Mouse (Mus musculus) thymus, postnatal 0 days (tissue): ENCODE results near the gene Gm765. TPM values are rescaled to one million over a fixed set of nuclear protein-coding genes. Genes with fewer than 3 reads are reported as not detected.

ENCODE experiments used
- DNase-seq: peaks from one replicate; pipeline ENCODE4 v3.0.0-alpha.2; 2015; ENCODE audit warnings: low spot score
- polyA plus RNA-seq: library from polyadenylated mRNA; unstranded; fragments of >200 nt; fragmentation: Nextera tagmentation; extraction: Ambion mirVana; gene quantifications from 2 replicates; pipeline ENCODE4 v1.2.1, GENCODE M21; 2015

The Gm765 gene
- polyA plus RNA-seq, 1 experiment from 2014 or later: not detected

GRCm38 (mm10) chr6:98221970-98222369 lies 120.6 kb downstream of the Gm765 start:
- no peak for DNase-seq

GRCm38 (mm10) chr6:98212225-98212624 lies 130.3 kb downstream of the Gm765 start:
- DNase-seq: no peak

- no peak for DNase-seq
Measured at GRCm38 (mm10) chr6:98210237-98210636, 132.3 kb downstream of the Gm765 start.

GRCm38 (mm10) chr6:98208051-98208450 lies 134.5 kb downstream of the Gm765 start:
- no peak for DNase-seq

- DNase-seq: no peak
Measured at GRCm38 (mm10) chr6:98198706-98199105, 143.8 kb downstream of the Gm765 start.

- no peak for DNase-seq
Measured at GRCm38 (mm10) chr6:98190745-98191442, 151.7 kb downstream of the Gm765 start.
